Mouse (Mus musculus) testis, adult 2 months (tissue): ENCODE measurements at regions not wholly inside any gene's neighbourhood (a gene's known extent, or its start where the extent isn't known, plus 50 kb on each side); places are given as distances from the start of the nearest gene placed in this dataset.

Experiments used
- CTCF ChIP-seq: fragments of 200-500 bp; IDR thresholded peaks from 2 replicates; pipeline ENCODE4 v1.5.1; 2012; ENCODE audit warnings: low read depth, mild to moderate bottlenecking, inconsistent platforms, low read length, moderate library complexity; ENCODE audit not compliant: control insufficient read depth, insufficient read depth, insufficient replicate concordance
- POLR2A ChIP-seq: fragments of 200-500 bp; IDR thresholded peaks from 2 replicates; pipeline ENCODE4 v1.6.1; 2012; ENCODE audit warnings: low read depth, mild to moderate bottlenecking, inconsistent platforms, low read length, moderate library complexity; ENCODE audit not compliant: control insufficient read depth

DNA sequence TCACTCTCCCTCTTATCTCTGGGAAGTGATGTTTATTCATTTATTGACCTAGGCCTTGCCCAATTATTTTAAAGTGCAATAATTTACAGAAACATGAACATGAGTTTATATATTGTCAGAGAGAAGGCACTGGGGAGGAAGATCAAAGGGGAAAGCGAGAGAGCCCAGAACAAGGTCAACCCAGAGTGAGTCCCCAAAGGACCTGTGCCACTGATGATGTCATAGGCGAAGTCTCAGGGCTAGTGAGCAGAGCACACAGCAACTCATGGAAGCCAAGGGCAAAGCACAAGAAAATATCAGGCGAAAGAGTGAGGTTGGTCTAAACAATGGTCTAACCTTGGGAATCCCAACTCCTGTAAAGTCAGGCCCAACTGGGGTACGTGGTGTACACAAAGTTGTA, 126.4 kb upstream of the Ctnnb1 start:
- TF ChIP-seq POLR2A (no peak), CTCF (no peak)
